Mouse (Mus musculus) layer of hippocampus, adult 18-20 months (tissue): Measurements from ENCODE around the gene Prss34. TPM values are rescaled to one million over a fixed set of nuclear protein-coding genes. Genes with fewer than 3 reads are reported as not detected.
A peak's percentile ranks its signal among the peaks of the same experiment; 100 is the strongest.

Source experiments
- DNase-seq, 2 experiments: peaks; one replicate each; pipeline ENCODE4 v3.0.0; 2022; ENCODE audit warnings: low spot score in 2 of 2
- total RNA-seq, 2 experiments: library from RNA; stranded (reverse); gene quantifications; 2 replicates each; pipeline ENCODE4 v1.2.3; 2021

Gene Prss34
- total RNA-seq, 2 experiments from 2014 or later = not detected

DNA sequence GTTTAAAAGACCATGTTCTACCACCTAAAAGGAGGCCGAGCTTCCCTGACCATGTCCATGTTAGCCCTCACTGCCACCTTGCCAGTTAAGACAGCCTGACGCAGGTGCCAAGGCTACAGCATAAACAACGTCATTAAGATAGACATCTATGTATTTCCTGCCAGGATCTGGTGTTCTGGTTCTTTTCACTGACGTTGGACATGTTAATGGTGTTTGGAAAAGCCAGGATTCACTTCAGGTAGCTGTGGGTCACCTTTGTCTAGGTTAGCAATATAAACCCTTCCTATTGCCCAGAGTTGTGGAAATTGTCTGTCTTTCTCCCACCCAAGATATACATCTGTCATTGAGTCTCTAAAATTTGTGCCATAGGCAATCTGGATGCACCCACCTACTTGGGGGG is 10.2 kb downstream of the Prss34 start, which contains the start of gene Prss28:
Gene Prss28 (plus strand): TSS at position 301 of the 400 bp plus-strand sequence.
- DNase-seq = no peak

DNA sequence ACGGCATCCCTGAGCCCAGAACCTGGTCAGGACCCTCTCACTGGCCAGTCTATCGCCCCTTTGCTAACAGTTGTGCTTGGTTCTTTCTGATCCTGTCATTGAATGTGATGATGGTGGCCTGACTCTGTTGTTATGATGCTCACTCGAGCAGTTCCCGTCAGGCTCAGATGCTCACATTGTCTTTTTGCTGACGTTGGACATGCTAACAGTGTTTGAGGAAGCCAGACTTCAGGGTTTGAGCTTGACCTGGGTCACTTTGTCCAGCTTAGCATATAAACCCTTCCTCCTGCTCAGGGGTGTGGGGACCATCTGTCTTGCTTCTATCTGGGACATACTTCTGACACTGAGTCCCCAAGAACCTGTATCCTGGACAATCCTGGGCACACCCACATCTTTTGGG is 20.2 kb downstream of the Prss34 start, which contains the start of gene Prss29:
Gene Prss29 (plus strand): TSS at position 301 of the 400 bp plus-strand sequence.
- DNase-seq = no peak

DNA sequence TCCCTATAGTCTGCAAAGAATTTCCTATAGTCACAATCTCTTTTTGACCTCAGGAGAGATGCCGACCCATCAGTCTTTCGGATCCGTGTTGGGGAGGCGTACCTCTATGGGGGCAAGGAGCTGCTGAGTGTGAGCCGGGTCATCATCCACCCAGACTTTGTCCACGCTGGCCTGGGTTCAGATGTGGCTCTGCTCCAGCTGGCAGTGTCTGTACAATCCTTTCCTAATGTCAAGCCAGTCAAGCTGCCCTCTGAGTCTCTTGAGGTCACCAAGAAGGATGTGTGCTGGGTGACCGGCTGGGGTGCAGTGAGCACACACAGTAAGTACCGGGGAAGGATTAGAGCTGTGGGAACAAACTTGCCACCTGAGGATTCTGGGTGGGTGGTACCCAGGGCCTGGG is 22.6 kb downstream of the Prss34 start:
- DNase-seq = no peak

DNA sequence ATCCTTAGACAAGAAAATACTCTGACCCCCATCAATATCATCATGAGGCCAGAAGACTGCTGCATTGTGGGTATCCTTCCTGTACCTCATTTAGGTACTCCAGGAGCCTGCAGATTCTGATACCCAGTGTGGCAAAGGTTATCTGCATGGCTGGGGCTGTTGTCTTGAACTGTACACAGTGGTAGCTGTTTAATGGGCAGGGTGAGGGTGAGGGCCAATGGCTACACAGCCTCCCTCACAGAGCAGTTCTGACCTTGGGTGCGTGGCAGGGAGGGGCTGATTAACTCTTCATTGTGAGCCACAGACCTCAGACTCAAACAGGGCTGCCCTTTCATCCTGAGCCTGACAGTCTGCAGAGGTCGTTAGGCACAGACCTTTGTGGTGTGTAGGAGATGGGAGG is 24.7 kb downstream of the Prss34 start:
- no peak for DNase-seq

DNA sequence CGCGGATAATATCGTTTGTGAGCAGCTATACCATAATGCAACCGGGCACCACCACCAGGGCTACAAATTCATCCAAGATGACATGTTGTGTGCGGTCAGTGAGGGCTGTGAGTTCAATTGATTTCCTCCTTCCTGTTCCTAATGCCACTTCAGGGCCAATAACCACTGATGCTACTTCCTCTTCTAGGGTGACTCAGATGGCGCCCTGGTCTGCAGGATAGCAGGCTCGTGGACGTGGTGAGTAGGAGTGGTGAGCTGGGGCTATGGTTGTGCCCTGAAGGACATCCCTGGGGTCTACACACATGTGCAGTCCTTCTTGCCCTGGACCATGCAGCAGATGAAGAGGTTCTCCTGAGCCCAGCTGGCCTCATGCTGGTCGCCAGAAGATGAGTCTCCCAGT is 34.1 kb downstream of the Prss34 start:
- no peak for DNase-seq

DNA sequence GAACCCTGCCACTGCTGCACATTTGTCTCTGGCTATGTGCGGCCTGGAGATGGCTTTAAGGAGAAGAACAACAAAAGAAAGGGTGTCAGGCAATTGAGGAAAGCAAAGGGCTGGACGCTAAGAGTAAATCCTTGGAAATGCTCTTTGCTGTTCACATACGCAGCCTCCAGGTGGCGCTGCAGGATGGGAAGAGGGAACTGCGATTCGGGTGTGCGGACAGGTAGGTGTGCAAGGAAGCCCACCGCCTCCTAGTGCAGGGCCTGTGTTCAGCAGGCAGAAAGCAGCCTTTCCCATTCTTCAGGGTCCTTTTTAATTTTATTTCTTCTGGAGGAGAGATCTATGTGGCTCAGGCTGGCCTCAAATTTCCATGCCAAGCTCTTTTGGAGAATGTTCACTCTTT is 35.7 kb downstream of the Prss34 start:
- peak; percentile 45 to 68 for DNase-seq

DNA sequence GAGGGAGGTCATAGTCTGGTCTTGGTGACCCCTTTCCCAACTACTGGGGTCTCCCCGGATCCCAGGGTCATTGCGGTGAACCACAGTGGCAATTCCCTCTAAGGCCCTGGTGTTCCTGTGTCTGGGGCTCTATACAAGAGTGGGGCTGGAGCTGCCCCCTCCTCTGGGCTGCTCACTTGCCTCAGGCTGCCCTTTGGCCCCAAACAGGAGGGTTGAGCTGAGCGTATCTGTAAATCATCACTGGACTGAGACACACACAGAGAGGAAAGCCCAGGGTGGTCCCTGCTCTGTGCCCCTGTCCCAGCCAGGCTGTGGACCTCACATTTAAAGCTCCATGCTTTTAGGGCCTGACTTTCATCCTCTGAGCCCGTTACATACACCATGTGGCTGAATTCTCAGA is 40.0 kb downstream of the Prss34 start:
- no peak for DNase-seq

DNA sequence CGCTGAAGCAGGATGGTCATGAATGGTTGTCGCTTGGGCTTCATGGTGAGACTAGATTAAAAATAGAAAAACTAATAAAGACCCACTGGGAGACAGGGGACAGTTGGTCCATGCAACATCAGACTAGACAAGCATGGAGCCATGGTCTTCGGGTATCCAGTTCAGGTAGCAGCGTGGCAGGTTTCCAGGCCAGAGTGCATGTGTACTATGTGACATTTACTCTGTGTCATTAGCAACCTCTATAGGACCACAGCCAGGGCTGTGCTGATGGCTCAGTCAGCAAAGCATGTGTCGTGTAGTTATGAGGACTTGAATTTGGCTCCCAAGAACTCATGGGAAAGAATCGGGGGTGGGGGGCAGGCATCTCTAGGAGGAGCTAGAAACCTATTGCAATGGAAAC is 41.8 kb downstream of the Prss34 start:
- no peak for DNase-seq

DNA sequence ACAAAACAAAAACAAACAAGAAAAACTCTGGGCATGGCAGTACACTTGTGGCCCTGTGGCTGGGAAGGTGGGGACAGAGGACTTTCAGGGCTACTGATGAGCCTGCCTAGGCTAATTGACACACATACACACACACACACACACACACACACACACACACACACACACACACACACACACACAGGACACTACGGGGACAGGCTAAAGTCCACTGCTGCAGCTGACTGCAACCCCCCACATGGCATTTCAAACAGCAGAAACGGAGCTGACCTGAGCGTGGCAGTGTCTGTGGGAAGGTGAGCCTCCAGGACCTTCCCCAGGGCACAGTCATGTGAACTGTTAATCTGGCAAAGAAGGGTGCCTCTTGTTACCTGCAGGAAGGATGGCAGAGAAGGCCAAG is 43.3 kb downstream of the Prss34 start:
- no peak for DNase-seq

DNA sequence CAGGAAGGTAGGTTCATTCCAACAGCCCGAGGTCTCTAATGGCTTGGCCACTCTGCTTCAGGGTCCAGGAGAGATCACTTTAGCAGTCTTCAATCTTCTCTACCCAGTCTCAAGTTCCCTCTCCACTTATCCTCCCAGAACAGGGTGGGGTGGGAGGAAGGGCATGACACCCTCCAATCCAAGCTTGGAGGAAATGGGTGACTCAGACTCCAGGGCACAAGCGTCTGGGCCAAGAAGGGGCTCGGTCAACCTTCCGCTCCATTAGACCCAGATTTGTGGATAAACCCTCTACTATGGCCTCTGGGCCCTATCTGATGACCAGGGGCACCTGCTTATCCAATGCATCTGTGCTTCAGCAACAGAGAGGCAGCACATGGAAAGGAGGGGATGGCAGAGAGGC is 47.3 kb downstream of the Prss34 start, which contains the start of gene Tpsab1:
Gene Tpsab1 (minus strand): TSS at position 101 of the 400 bp plus-strand sequence.
- no peak for DNase-seq

Other genes starting within 250 kb of the Prss34 start
- gene Tmem204, start 214.8 kb upstream of the Prss34 start, total RNA-seq = 1 to 10 TPM; 7.4 to 9.2 TPM
- gene Telo2, start 182.4 kb upstream of the Prss34 start, total RNA-seq = 10 to 100 TPM; 29.9 to 35.3 TPM
- gene Ptx4, start 177.6 kb upstream of the Prss34 start, total RNA-seq = 1 to 10 TPM; 2.0 to 2.6 TPM
- 10 to 100 TPM; 50.9 to 54.0 TPM for gene Clcn7, start 165.0 kb upstream of the Prss34 start, total RNA-seq
- under 1 TPM; 0.12 to 0.18 TPM for gene Ccdc154, start 135.9 kb upstream of the Prss34 start, total RNA-seq
- not detected for gene Gm38655, start 122.9 kb upstream of the Prss34 start, total RNA-seq
- 10 to 100 TPM; 19.5 to 21.2 TPM for gene BC003965, start 113.8 kb upstream of the Prss34 start, total RNA-seq
- gene Unkl, start 110.0 kb upstream of the Prss34 start, total RNA-seq = 10 to 100 TPM; 41.7 to 43.6 TPM
- gene Gnptg, start 58.3 kb upstream of the Prss34 start, total RNA-seq = 10 to 100 TPM; 71.1 to 73.5 TPM
- 10 to 100 TPM; 22.9 to 23.7 TPM for gene Tsr3, start 58.2 kb upstream of the Prss34 start, total RNA-seq
- gene Baiap3, start 42.0 kb upstream of the Prss34 start, total RNA-seq = 1 to 10 TPM; 5.8 to 7.8 TPM
- 100 to 1,000 TPM; 243 to 245 TPM for gene Ube2i, start 23.8 kb upstream of the Prss34 start, total RNA-seq
- gene Prss28, start 10.3 kb downstream of the Prss34 start, total RNA-seq = not detected
- not detected for gene Prss29, start 20.3 kb downstream of the Prss34 start, total RNA-seq
- not detected for gene Tpsab1, start 47.2 kb downstream of the Prss34 start, total RNA-seq
- under 1 TPM in 1 of 2 experiments, not detected in 1; 0.30 TPM for gene Tpsb2, start 67.9 kb downstream of the Prss34 start, total RNA-seq
- not detected for gene Tpsg1, start 70.9 kb downstream of the Prss34 start, total RNA-seq
- 100 to 1,000 TPM; 101 to 115 TPM for gene Cacna1h, start 135.4 kb downstream of the Prss34 start, total RNA-seq
- gene Tekt4, start 156.2 kb downstream of the Prss34 start, total RNA-seq = 1 to 10 TPM; 2.1 TPM
- under 1 TPM; 0.15 to 0.47 TPM for gene Sstr5, start 198.9 kb downstream of the Prss34 start, total RNA-seq